In the genomic region with DNA sequence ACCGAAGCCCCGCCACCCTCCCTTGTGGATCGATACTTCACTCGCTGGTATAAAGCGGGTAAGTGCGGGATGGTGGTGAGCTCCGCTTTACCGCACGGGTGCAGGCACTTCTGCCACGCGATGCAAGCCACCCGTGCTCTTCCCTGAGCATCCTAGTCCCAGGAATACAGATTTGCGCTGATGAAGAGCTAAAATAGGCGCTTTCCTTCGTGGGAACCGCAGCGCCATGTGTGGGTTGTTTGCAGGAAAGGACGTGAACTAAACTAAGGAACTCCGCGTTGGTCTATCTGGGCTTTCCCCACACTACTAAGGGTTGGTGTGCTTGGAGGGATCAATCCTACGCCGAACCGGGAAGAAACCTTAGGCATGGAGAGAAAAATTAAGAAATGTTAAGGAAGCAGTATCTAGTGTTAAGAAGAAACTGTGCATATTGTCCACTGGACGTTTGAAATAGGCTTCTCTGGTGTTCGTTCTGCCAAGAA, we compare ENCODE assay signal across 9 mouse cellular contexts. TPM values are rescaled to one million over a fixed set of nuclear protein-coding genes. Genes with fewer than 3 reads are reported as not detected.
A peak's percentile ranks its signal among the peaks of the same experiment; 100 is the strongest.
DNase-seq lines count a peak whose midpoint lies in the region; ATAC-seq lines count a peak whose summit lies in the region.
"Had no signal": no experiment of that assay in that cellular context is flagged by ENCODE, and none has a peak within 500 bp of the region (broad histone marks: within the 10 kb centered on the region; RNA-seq: fewer than 3 reads in every experiment).

No protein-coding gene starts in this region.

- peak overlapping the region; percentile 98 for H3K4me2 ChIP-seq in heart, embryonic 13.5 days
- H3K4me2 ChIP-seq in hindbrain, embryonic 16.5 days (ENCODE audit: low read length) = peak overlapping the region; percentile 79
- H3K4me2 ChIP-seq in midbrain, embryonic 12.5 days (replicated peaks) = peak overlapping the region; percentile 68

- H3K9me3 ChIP-seq in heart, embryonic 13.5 days = no peaks in the 10 kb centered on the region
- H3K9me3 ChIP-seq in hindbrain, embryonic 16.5 days (ENCODE audit: control insufficient read depth, low read length) = no peaks in the 10 kb centered on the region
- no peaks in the 10 kb centered on the region for H3K9me3 ChIP-seq in midbrain, embryonic 12.5 days

- peak overlapping the region; percentile 90 for H3K4me3 ChIP-seq in heart, embryonic 13.5 days
- peak overlapping the region; percentile 83 for H3K4me3 ChIP-seq in hindbrain, embryonic 16.5 days (ENCODE audit: low read length)
- H3K4me3 ChIP-seq in midbrain, embryonic 12.5 days = peak overlapping the region; percentile 93

- DNase-seq in heart, adult 11 months = no peak
- DNase-seq in MEL-GATA-1-ER (ENCODE audit: extremely low read depth, low read depth) = peak; percentile 11
- DNase-seq in yolk sac, embryonic 10.5 days (ENCODE audit: low spot score) = no peak
- DNase-seq in left cerebral cortex, postnatal 36 days (ENCODE audit: low spot score in 2 of 2) = no peak

- H3K27ac ChIP-seq in heart, embryonic 13.5 days (replicated peaks) = peak overlapping the region; percentile 82
- H3K27ac ChIP-seq in hindbrain, embryonic 16.5 days (ENCODE audit: low read depth, low read length) = peak overlapping the region; percentile 93
- peak overlapping the region; percentile 79; the same call in 1 of the 2 replicates for H3K27ac ChIP-seq in midbrain, embryonic 12.5 days (replicated peaks)

- H3K4me1 ChIP-seq in heart, embryonic 13.5 days = peaks cover 25% of the 10 kb centered on the region
- peaks cover 24% of the 10 kb centered on the region for H3K4me1 ChIP-seq in hindbrain, embryonic 16.5 days (ENCODE audit: control insufficient read depth, insufficient read depth, low read depth, low read length)
- H3K4me1 ChIP-seq in midbrain, embryonic 12.5 days = peaks cover 25% of the 10 kb centered on the region

- WGBS in heart, embryonic 13.5 days = 3% methylated on average over 25 of the region's 25 CpGs
- 2% methylated on average over 25 of the region's 25 CpGs for WGBS in hindbrain, embryonic 16.5 days
- 2% methylated on average over 25 of the region's 25 CpGs for WGBS in midbrain, embryonic 12.5 days

- intact Hi-C loops in left cerebral cortex, postnatal 36 days (cut with DNase I) = no loop called here

- H3K27me3 ChIP-seq in heart, embryonic 13.5 days (replicated peaks) = no peaks in the 10 kb centered on the region
- no peaks in the 10 kb centered on the region for H3K27me3 ChIP-seq in hindbrain, embryonic 16.5 days (replicated peaks; ENCODE audit: control insufficient read depth, insufficient read depth, low read length)
- no peaks in the 10 kb centered on the region for H3K27me3 ChIP-seq in midbrain, embryonic 12.5 days

- peak overlapping the region; percentile 86 for H3K9ac ChIP-seq in heart, embryonic 13.5 days
- peak overlapping the region; percentile 90 for H3K9ac ChIP-seq in hindbrain, embryonic 16.5 days (ENCODE audit: low read depth, low read length)
- H3K9ac ChIP-seq in midbrain, embryonic 12.5 days (replicated peaks) = peak overlapping the region; percentile 73

- peaks cover 67% of the 10 kb centered on the region for H3K36me3 ChIP-seq in heart, embryonic 13.5 days
- H3K36me3 ChIP-seq in hindbrain, embryonic 16.5 days (ENCODE audit: control insufficient read depth, insufficient read depth, low read length) = peaks cover 23% of the 10 kb centered on the region
- peaks cover 43% of the 10 kb centered on the region for H3K36me3 ChIP-seq in midbrain, embryonic 12.5 days

- no peak for ATAC-seq in heart, embryonic 13.5 days (ENCODE audit: extremely low read depth, insufficient number of reproducible peaks, low FRiP score, low TSS enrichment)
- no peak for ATAC-seq in hindbrain, embryonic 16.5 days
- no peak for ATAC-seq in midbrain, embryonic 12.5 days (ENCODE audit: low FRiP score, low read depth)
- no peak for ATAC-seq in cerebellum, adult (ENCODE audit: insufficient number of reproducible peaks, low FRiP score, low TSS enrichment)

RNA-seq across cellular contexts. Expression of a gene that starts 0.6 kb away (rescaled TPM):
- 9.6 and 12.1 TPM in 2 replicates for polyA plus RNA-seq in heart, embryonic 13.5 days (2015; fragmentation: Nextera tagmentation; extraction: Ambion mirVana)
- polyA plus RNA-seq in hindbrain, embryonic 16.5 days (2015; fragmentation: Nextera tagmentation; extraction: Ambion mirVana) = 13.1 and 15.2 TPM in 2 replicates
- polyA plus RNA-seq in midbrain, embryonic 12.5 days (2016; fragmentation: Nextera tagmentation; extraction: Ambion mirVana) = 20.6 and 22.8 TPM in 2 replicates
- total RNA-seq in left cerebral cortex, postnatal 36 days (2021) = 10 to 100 TPM; 16.8 to 20.1 TPM

RNA-seq across cellular contexts. Expression of a gene that starts 0.6 kb away (rescaled TPM):
- polyA plus RNA-seq in heart, embryonic 13.5 days (2015; fragmentation: Nextera tagmentation; extraction: Ambion mirVana) = 31.2 and 32.6 TPM in 2 replicates
- polyA plus RNA-seq in hindbrain, embryonic 16.5 days (2015; fragmentation: Nextera tagmentation; extraction: Ambion mirVana) = 56.8 and 60.3 TPM in 2 replicates
- 84.8 and 92.8 TPM in 2 replicates for polyA plus RNA-seq in midbrain, embryonic 12.5 days (2016; fragmentation: Nextera tagmentation; extraction: Ambion mirVana)
- 10 to 100 TPM; 62.5 to 63.2 TPM for total RNA-seq in left cerebral cortex, postnatal 36 days (2021)

RNA-seq across cellular contexts. Expression of a gene that starts 59.5 kb away (rescaled TPM):
- polyA plus RNA-seq in heart, embryonic 13.5 days (2015; fragmentation: Nextera tagmentation; extraction: Ambion mirVana) = not detected in 2 replicates
- polyA plus RNA-seq in hindbrain, embryonic 16.5 days (2015; fragmentation: Nextera tagmentation; extraction: Ambion mirVana) = not detected in 2 replicates
- polyA plus RNA-seq in midbrain, embryonic 12.5 days (2016; fragmentation: Nextera tagmentation; extraction: Ambion mirVana) = not detected in 2 replicates
- not detected for total RNA-seq in left cerebral cortex, postnatal 36 days (2021)
- total RNA-seq: hematopoietic stem cell, adult 5-6 weeks had no signal
